In the genomic region with DNA sequence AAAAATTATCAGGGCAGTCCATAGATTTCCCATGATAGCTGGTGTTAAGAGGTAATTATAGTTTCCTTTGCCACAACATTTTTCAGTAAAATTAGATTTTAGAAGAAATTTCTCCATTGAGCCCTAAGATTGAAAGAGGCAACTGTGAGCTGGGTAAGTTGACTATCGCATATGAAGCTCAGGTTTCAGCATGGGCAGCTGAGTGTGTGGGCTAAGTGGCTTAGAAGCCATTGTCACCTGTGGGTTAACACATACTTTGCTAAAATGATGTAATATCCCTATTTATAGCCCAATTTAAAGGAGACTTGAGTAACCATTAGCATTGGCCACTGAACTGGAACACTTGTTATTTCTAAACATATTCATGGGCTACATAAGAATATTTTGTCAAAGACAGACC, we compare ENCODE assay signal across 28 mouse cellular contexts.
"Had no signal": no experiment of that assay in that cellular context is flagged by ENCODE, and none has a peak within 500 bp of the region (broad histone marks: within the 10 kb centered on the region; RNA-seq: fewer than 3 reads in every experiment).

No protein-coding gene starts in this region.

- DNase-seq: cerebellum, adult 9-10 months; cerebellum, adult 9-11 months; cerebellum, postnatal 10 days; cerebellum, postnatal 14 days; cerebellum, postnatal 25 days; cerebellum, postnatal 36 days; embryo, embryonic 11 days; forebrain, postnatal 0 days; gastrocnemius, adult 2 months; gastrocnemius, postnatal 10 days; gastrocnemius, postnatal 14 days; gastrocnemius, postnatal 25 days; gastrocnemius, postnatal 36 days; heart, adult 11 months; heart, adult 18-20 months; heart, adult 2 months had no signal

- H3K4me3 ChIP-seq: embryonic facial prominence, embryonic 10.5 days; embryonic facial prominence, embryonic 12.5 days; embryonic facial prominence, embryonic 13.5 days; embryonic facial prominence, embryonic 15.5 days; erythroblast, embryonic 14.5 days; forebrain, embryonic 10.5 days; forebrain, embryonic 12.5 days; forebrain, embryonic 13.5 days; forebrain, embryonic 15.5 days; gastrocnemius, adult 2 months; heart, adult 2 months; heart, embryonic 10.5 days had no signal

- H3K36me3 ChIP-seq: embryonic facial prominence, embryonic 10.5 days; embryonic facial prominence, embryonic 12.5 days; embryonic facial prominence, embryonic 13.5 days; embryonic facial prominence, embryonic 15.5 days; forebrain, embryonic 10.5 days; forebrain, embryonic 12.5 days; forebrain, embryonic 15.5 days; heart, embryonic 10.5 days had no signal

- H3K27me3 ChIP-seq: embryonic facial prominence, embryonic 12.5 days; embryonic facial prominence, embryonic 13.5 days; embryonic facial prominence, embryonic 15.5 days; forebrain, embryonic 12.5 days; forebrain, embryonic 13.5 days; forebrain, embryonic 15.5 days had no signal

- H3K9me3 ChIP-seq: embryonic facial prominence, embryonic 10.5 days; embryonic facial prominence, embryonic 12.5 days; embryonic facial prominence, embryonic 13.5 days; embryonic facial prominence, embryonic 15.5 days; forebrain, embryonic 10.5 days; forebrain, embryonic 12.5 days; forebrain, embryonic 13.5 days; forebrain, embryonic 15.5 days; heart, embryonic 10.5 days had no signal

- H3K4me2 ChIP-seq: embryonic facial prominence, embryonic 12.5 days; embryonic facial prominence, embryonic 13.5 days; embryonic facial prominence, embryonic 15.5 days; forebrain, embryonic 12.5 days; forebrain, embryonic 13.5 days; forebrain, embryonic 15.5 days had no signal

- H3K4me1 ChIP-seq: embryonic facial prominence, embryonic 10.5 days; embryonic facial prominence, embryonic 12.5 days; embryonic facial prominence, embryonic 13.5 days; embryonic facial prominence, embryonic 15.5 days; forebrain, embryonic 10.5 days; forebrain, embryonic 12.5 days; forebrain, embryonic 13.5 days; forebrain, embryonic 15.5 days had no signal

- H3K27ac ChIP-seq: embryonic facial prominence, embryonic 10.5 days; embryonic facial prominence, embryonic 12.5 days; embryonic facial prominence, embryonic 13.5 days; embryonic facial prominence, embryonic 15.5 days; forebrain, embryonic 10.5 days; forebrain, embryonic 12.5 days; forebrain, embryonic 13.5 days; forebrain, embryonic 15.5 days; gastrocnemius, adult 2 months; heart, adult 2 months; heart, embryonic 10.5 days had no signal

- H3K9ac ChIP-seq: embryonic facial prominence, embryonic 12.5 days; embryonic facial prominence, embryonic 13.5 days; embryonic facial prominence, embryonic 15.5 days; forebrain, embryonic 12.5 days; forebrain, embryonic 13.5 days; forebrain, embryonic 15.5 days; forebrain, postnatal 0 days had no signal

- ATAC-seq: forebrain, embryonic 13.5 days; forebrain, embryonic 14.5 days; forebrain, embryonic 15.5 days; forebrain, embryonic 16.5 days; forebrain, postnatal 0 days had no signal
